Mouse (Mus musculus) embryonic facial prominence, embryonic 11.5 days (tissue): ENCODE data around the gene Srgap1. TPM values are rescaled to one million over a fixed set of nuclear protein-coding genes. Genes with fewer than 3 reads are reported as not detected.

Source experiments
- ATAC-seq: fragments of 200-750 bp; cut with Nextera tagmentation; replicated peaks from 2 replicates; pipeline ENCODE4 v1.8.0; 2017; ENCODE audit warnings: low read depth; ENCODE audit not compliant: insufficient number of reproducible peaks, low FRiP score, low TSS enrichment
- DNase-seq: peaks from one replicate; pipeline ENCODE4 v3.0.0-alpha.2; 2015; ENCODE audit warnings: low spot score
- H3K27ac ChIP-seq: fragments of 300-500 bp; sonication (generic); replicated peaks from 2 replicates; pipeline ENCODE4 v1.5.1; 2014; ENCODE audit warnings: mild to moderate bottlenecking, low read depth, low read length, control low read depth
- H3K27me3 ChIP-seq: fragments of 300-500 bp; sonication (generic); 2 replicates; pipeline ENCODE4 v1.6.1; 2014; ENCODE audit warnings: mild to moderate bottlenecking, low read length, moderate library complexity, mixed read lengths; ENCODE audit not compliant: control insufficient read depth, insufficient read depth
- H3K36me3 ChIP-seq: fragments of 300-500 bp; sonication (generic); replicated peaks from 2 replicates; pipeline ENCODE4 v1.6.1; 2014; ENCODE audit warnings: low read depth, mild to moderate bottlenecking, low read length, moderate library complexity, mixed read lengths; ENCODE audit not compliant: control insufficient read depth, insufficient read depth
- H3K4me1 ChIP-seq: fragments of 300-500 bp; sonication (generic); 2 replicates; pipeline ENCODE4 v1.6.1; 2014; ENCODE audit warnings: low read length, mixed read lengths; ENCODE audit not compliant: control insufficient read depth, insufficient read depth
- H3K4me2 ChIP-seq: fragments of 300-500 bp; sonication (generic); 2 replicates; pipeline ENCODE4 v1.6.1; 2014; ENCODE audit warnings: low read depth, mild to moderate bottlenecking, control low read depth, low read length, moderate library complexity
- H3K4me3 ChIP-seq: fragments of 300-500 bp; sonication (generic); 2 replicates; pipeline ENCODE4 v1.5.1; 2014; ENCODE audit warnings: low read depth, low read length, control low read depth
- H3K9ac ChIP-seq: fragments of 300-500 bp; sonication (generic); replicated peaks from 2 replicates; pipeline ENCODE4 v1.6.1; 2014; ENCODE audit warnings: mild to moderate bottlenecking, control low read depth, low read length
- H3K9me3 ChIP-seq: fragments of 300-500 bp; sonication (generic); replicated peaks from 2 replicates; pipeline ENCODE4 v1.6.1; 2016; ENCODE audit warnings: mild to moderate bottlenecking, low read length, inconsistent platforms, mixed read lengths; ENCODE audit not compliant: control insufficient read depth
- WGBS: fragments of 180-500 bp; shearing (Covaris S2); extraction: QIAGEN DNeasy Blood & Tissue Kit; methylation state at CpG from one replicate; pipeline ENCODE4 v1.1.7; 2014; 5-methylcytosine and 5-hydroxymethylcytosine counted together
- polyA plus RNA-seq: library from polyadenylated mRNA; unstranded; fragments of >200 nt; fragmentation: Nextera tagmentation; extraction: Ambion mirVana; gene quantifications from 2 replicates; pipeline ENCODE4 v1.2.1, GENCODE M21; 2014

Srgap1 gene
- polyA plus RNA-seq, 1 experiment from 2014 or later, result 8.8 TPM

- Histone ChIP-seq H3K9me3 (no peaks in the 10 kb centered on the region), H3K4me2 (no peak overlapping the region), H3K4me3 (no peak overlapping the region), H3K27ac (no peak overlapping the region), H3K27me3 (no peaks in the 10 kb centered on the region), H3K9ac (no peak overlapping the region), H3K36me3 (no peaks in the 10 kb centered on the region), H3K4me1 (no peaks in the 10 kb centered on the region)
- DNase-seq (no peak), ATAC-seq (0 out of 2 replicates have a peak, but pooled peaks have one; percentile 3)
- 85% methylated on average over 13 of the region's 13 CpGs for WGBS
These were observed 282.5 kb downstream of the Srgap1 start for GRCm38 (mm10) chr10:121764469-121765173.

- H3K4me2 ChIP-seq, result no peak overlapping the region
- no peak for ATAC-seq
- H3K36me3 ChIP-seq, result no peaks in the 10 kb centered on the region
- H3K4me3 ChIP-seq, result no peak overlapping the region
- H3K27ac ChIP-seq, result no peak overlapping the region
- no peaks in the 10 kb centered on the region for H3K4me1 ChIP-seq
- 75% methylated on average over 10 of the region's 13 CpGs for WGBS
- H3K27me3 ChIP-seq, result no peaks in the 10 kb centered on the region
- DNase-seq, result no peak
- H3K9me3 ChIP-seq, result no peaks in the 10 kb centered on the region
- H3K9ac ChIP-seq, result no peak overlapping the region
These were observed 283.9 kb downstream of the Srgap1 start for GRCm38 (mm10) chr10:121763191-121763590.

- H3K27ac ChIP-seq, result no peak overlapping the region
- WGBS, result 77% methylated on average over 9 of the region's 9 CpGs
- no peaks in the 10 kb centered on the region for H3K4me1 ChIP-seq
- no peaks in the 10 kb centered on the region for H3K9me3 ChIP-seq
- H3K36me3 ChIP-seq, result no peaks in the 10 kb centered on the region
- DNase-seq (no peak), ATAC-seq (no peak)
- H3K27me3 ChIP-seq, result no peaks in the 10 kb centered on the region
- H3K9ac ChIP-seq, result no peak overlapping the region
- H3K4me2 ChIP-seq, result no peak overlapping the region
- no peak overlapping the region for H3K4me3 ChIP-seq
These were observed 285.0 kb downstream of the Srgap1 start for GRCm38 (mm10) chr10:121762141-121762540.

GRCm38 (mm10) chr10:121759095-121759494 lies 288.0 kb downstream of the Srgap1 start:
- DNase-seq, result peak; percentile 31
- no peak overlapping the region for H3K4me3 ChIP-seq

GRCm38 (mm10) chr10:121756677-121757076 lies 290.4 kb downstream of the Srgap1 start:
- Histone ChIP-seq H3K36me3 (no peaks in the 10 kb centered on the region), H3K4me2 (no peak overlapping the region), H3K4me3 (no peak overlapping the region), H3K9ac (no peak overlapping the region), H3K27ac (no peak overlapping the region), H3K27me3 (no peaks in the 10 kb centered on the region), H3K4me1 (no peaks in the 10 kb centered on the region), H3K9me3 (no peaks in the 10 kb centered on the region)
- 84% methylated on average over 4 of the region's 4 CpGs for WGBS
- DNase-seq (no peak), ATAC-seq (no peak)

More at GRCm38 (mm10) chr10:121759095-121759494, 288.0 kb downstream of the Srgap1 start:
- no peaks in the 10 kb centered on the region for H3K27me3 ChIP-seq
- H3K9ac ChIP-seq, result no peak overlapping the region
- no peaks in the 10 kb centered on the region for H3K4me1 ChIP-seq
- 54% methylated on average over 8 of the region's 8 CpGs for WGBS
- H3K27ac ChIP-seq, result no peak overlapping the region
- no peak overlapping the region for H3K4me2 ChIP-seq
- no peaks in the 10 kb centered on the region for H3K36me3 ChIP-seq
- no peaks in the 10 kb centered on the region for H3K9me3 ChIP-seq
- no peak for ATAC-seq

GRCm38 (mm10) chr10:121755822-121756221 lies 291.3 kb downstream of the Srgap1 start:
- Histone ChIP-seq H3K36me3 (no peaks in the 10 kb centered on the region), H3K9ac (no peak overlapping the region), H3K27me3 (no peaks in the 10 kb centered on the region), H3K4me3 (no peak overlapping the region), H3K9me3 (no peaks in the 10 kb centered on the region), H3K4me1 (no peaks in the 10 kb centered on the region), H3K27ac (no peak overlapping the region), H3K4me2 (no peak overlapping the region)
- ATAC-seq (no peak), DNase-seq (no peak)
- WGBS, result 22% methylated on average over 1 of the region's 1 CpGs

- Histone ChIP-seq H3K27ac (no peak overlapping the region), H3K4me1 (no peaks in the 10 kb centered on the region), H3K9me3 (no peaks in the 10 kb centered on the region), H3K27me3 (no peaks in the 10 kb centered on the region), H3K4me3 (no peak overlapping the region), H3K36me3 (no peaks in the 10 kb centered on the region), H3K4me2 (no peak overlapping the region), H3K9ac (no peak overlapping the region)
- no peak for DNase-seq
- ATAC-seq, result no peak
- 85% methylated on average over 5 of the region's 5 CpGs for WGBS
These were observed 292.9 kb downstream of the Srgap1 start for GRCm38 (mm10) chr10:121754237-121754636.

GRCm38 (mm10) chr10:121750175-121750574 lies 296.9 kb downstream of the Srgap1 start:
- H3K9me3 ChIP-seq, result no peaks in the 10 kb centered on the region
- ATAC-seq, result no peak
- H3K27ac ChIP-seq, result no peak overlapping the region
- H3K4me1 ChIP-seq, result no peaks in the 10 kb centered on the region
- H3K27me3 ChIP-seq, result no peaks in the 10 kb centered on the region
- no peak overlapping the region for H3K4me2 ChIP-seq
- H3K36me3 ChIP-seq, result no peaks in the 10 kb centered on the region
- H3K9ac ChIP-seq, result no peak overlapping the region
- DNase-seq, result no peak
- no peak overlapping the region for H3K4me3 ChIP-seq
- 94% methylated on average over 12 of the region's 12 CpGs for WGBS
